In genomic region chr2:119621302-119621701, GRCm38 (mm10) we compare ENCODE assay signal across 1 mouse cellular context.
TF ChIP-seq lines count a peak whose summit lies in the region.

No protein-coding gene starts in this region.

TF ChIP-seq in MEL, 35 proteins besides CTCF, POLR2A, EP300 and RAD21 (continued from another document):
- TF ChIP-seq TCF12 (IDR thresholded peaks at IDR 0.05; ENCODE audit: low read depth, low read length), result 0 out of 2 replicates have a peak, but pooled peaks have one; percentile 23
- no peak for TF ChIP-seq MYB (IDR thresholded peaks at IDR 0.05; ENCODE audit: low read depth, low read length)
- no peak for TF ChIP-seq TBP (IDR thresholded peaks at IDR 0.05; ENCODE audit: low read depth, low read length)
- TF ChIP-seq MAZ (IDR thresholded peaks at IDR 0.05; ENCODE audit: low read depth, low read length), result no peak
- 0 out of 2 replicates have a peak, but pooled peaks have one; percentile 8 for TF ChIP-seq MAX (IDR thresholded peaks at IDR 0.05; ENCODE audit: low read length)
- TF ChIP-seq CHD1 (IDR thresholded peaks at IDR 0.05; ENCODE audit: low read depth, low read length), result no peak
- TF ChIP-seq ZC3H11A (IDR thresholded peaks at IDR 0.05; ENCODE audit: low read depth, low read length), result no peak
- TF ChIP-seq SMC3 (IDR thresholded peaks at IDR 0.05; ENCODE audit: low read depth, low read length), result no peak
- no peak for TF ChIP-seq ZMIZ1 (IDR thresholded peaks at IDR 0.05; ENCODE audit: low read depth, low read length)
- TF ChIP-seq MEF2A (IDR thresholded peaks at IDR 0.05; ENCODE audit: extremely low read depth, insufficient replicate concordance, low read depth, low read length, poor library complexity, severe bottlenecking), result no peak
- no peak for TF ChIP-seq E2F4 (IDR thresholded peaks at IDR 0.05; ENCODE audit: borderline replicate concordance, low read depth, low read length)
- peak; percentile 79 for TF ChIP-seq MXI1 (IDR thresholded peaks at IDR 0.05; ENCODE audit: low read depth, low read length)
- TF ChIP-seq ZNF384 (IDR thresholded peaks at IDR 0.05; ENCODE audit: low read depth, low read length), result no peak
- no peak for TF ChIP-seq NELFE (IDR thresholded peaks at IDR 0.05; ENCODE audit: low read depth, low read length)
- TF ChIP-seq NRF1 (IDR thresholded peaks at IDR 0.05; ENCODE audit: insufficient read depth, low read depth, low read length, poor library complexity, severe bottlenecking), result no peak
- no peak for TF ChIP-seq GABPA (IDR thresholded peaks at IDR 0.05; ENCODE audit: low read depth, low read length)
- peak; percentile 32; the same call in 1 of the 2 replicates for TF ChIP-seq ELF1 (IDR thresholded peaks at IDR 0.05; ENCODE audit: low read depth, low read length)
- peak; percentile 76 for TF ChIP-seq SIN3A (IDR thresholded peaks at IDR 0.05; ENCODE audit: low read length)
- 0 out of 2 replicates have a peak, but pooled peaks have one; percentile 29 for TF ChIP-seq ETS1 (IDR thresholded peaks at IDR 0.05; ENCODE audit: low read depth, low read length)
- no peak for TF ChIP-seq ZKSCAN1 (IDR thresholded peaks at IDR 0.05; ENCODE audit: low read depth, low read length)
- TF ChIP-seq KAT2A (conservative IDR thresholded peaks at IDR 0.05; ENCODE audit: low read depth, low read length), result 0 out of 2 replicates have a peak, but pooled peaks have one; percentile 25
- TF ChIP-seq POLR2AphosphoS2 (IDR thresholded peaks at IDR 0.05; ENCODE audit: low read length), result no peak
- TF ChIP-seq MAFK (IDR thresholded peaks at IDR 0.05; ENCODE audit: borderline replicate concordance, low read depth, low read length), result no peak
- no peak for TF ChIP-seq RCOR1 (IDR thresholded peaks at IDR 0.05; ENCODE audit: low read depth, low read length)
- TF ChIP-seq USF2 (IDR thresholded peaks at IDR 0.05; ENCODE audit: borderline replicate concordance in 1 of 2, insufficient read depth in 1 of 2, low read depth in 1 of 2, low read length in 2 of 2), result 0 out of 4 replicates have a peak, but pooled peaks of 1 of the 2 experiments have one; percentile 24
- peak; percentile 81 for TF ChIP-seq GATA1 (IDR thresholded peaks at IDR 0.05; ENCODE audit: low read depth, low read length)
- peak; percentile 58 for TF ChIP-seq USF1 (IDR thresholded peaks at IDR 0.05; ENCODE audit: low read depth, low read length)
TF ChIP-seq in MEL: peak in this region for 11.
